Mouse (Mus musculus) bone marrow, adult 2 months (tissue): Measurements from ENCODE around the gene Slc13a1.
"Not testable (repeated sequence)": the region's sequence is repeated elsewhere in the genome, so short reads cannot be mapped to it uniquely, and the experiment has no call there.

Source experiments
- CTCF ChIP-seq: fragments of 200-500 bp; IDR thresholded peaks from 2 replicates; pipeline ENCODE4 v1.5.1; 2011; ENCODE audit warnings: low read length, control low read depth; ENCODE audit not compliant: control insufficient read depth, insufficient read depth
- POLR2A ChIP-seq: fragments of 200-500 bp; IDR thresholded peaks from 2 replicates; pipeline ENCODE4 v1.6.1; 2011; ENCODE audit warnings: low read depth, mild to moderate bottlenecking, control low read depth, low read length, borderline replicate concordance; ENCODE audit not compliant: control insufficient read depth

DNA sequence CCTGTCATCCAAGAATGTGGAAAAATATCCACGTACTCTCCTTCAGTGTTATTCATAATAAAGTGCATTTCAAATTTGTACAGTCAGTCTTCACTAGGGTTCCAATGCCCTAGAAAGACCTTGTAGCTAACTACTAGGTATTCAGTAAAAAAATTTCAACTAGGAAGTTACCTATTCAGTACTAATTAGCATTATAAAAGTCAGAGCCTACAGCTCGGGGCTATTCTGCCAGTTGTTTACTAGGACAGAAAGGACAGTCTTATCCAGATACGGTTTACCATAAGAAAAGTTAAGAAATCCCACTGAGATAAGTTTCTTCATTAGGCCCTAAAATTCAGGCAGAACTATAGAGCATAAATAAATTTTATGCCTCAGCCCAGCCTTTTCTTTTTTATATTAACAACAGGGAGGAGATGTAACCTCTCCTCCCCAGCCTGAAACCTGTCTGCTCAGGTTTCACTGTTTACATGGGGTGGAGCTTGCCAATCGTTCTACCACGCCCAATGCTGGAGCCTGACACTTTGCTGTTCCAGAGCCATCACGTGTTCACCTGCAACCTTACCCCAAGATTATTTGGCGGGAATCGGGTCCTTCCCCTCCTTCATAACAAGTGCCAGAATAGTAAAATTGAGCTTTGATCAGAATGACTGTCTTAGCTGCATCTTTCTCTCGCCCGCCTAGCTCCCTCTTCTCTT is 29.8 kb upstream of the Slc13a1 start:
- not testable (repeated sequence) for TF ChIP-seq CTCF, POLR2A
